9 mouse cellular contexts compared by ENCODE assay signal in the genomic region with DNA sequence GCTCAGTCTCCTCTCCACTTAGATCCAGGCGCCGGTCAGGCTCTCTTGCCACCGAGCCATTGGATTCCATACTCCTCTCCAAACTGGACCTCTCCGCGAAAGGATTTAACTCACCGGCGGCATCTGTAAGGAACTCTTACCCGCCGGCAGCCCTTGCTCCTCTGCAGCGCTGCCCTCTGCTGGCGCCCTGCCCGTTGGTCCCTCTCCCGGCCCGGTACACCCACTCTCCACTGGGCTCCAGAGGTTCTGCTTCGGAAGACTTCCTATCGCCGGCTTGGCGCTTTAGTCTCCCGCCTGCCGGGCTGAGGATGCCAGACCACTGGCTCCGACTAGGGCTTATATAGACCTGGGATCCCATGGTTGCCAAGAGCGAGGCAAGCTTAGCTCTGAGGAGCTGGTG. TPM values are rescaled to one million over a fixed set of nuclear protein-coding genes. Genes with fewer than 3 reads are reported as not detected.
DNase-seq lines count a peak whose midpoint lies in the region; ATAC-seq and TF ChIP-seq lines count a peak whose summit lies in the region.
"Had no signal": no experiment of that assay in that cellular context is flagged by ENCODE, and none has a peak within 500 bp of the region (broad histone marks: within the 10 kb centered on the region; RNA-seq: fewer than 3 reads in every experiment).

No protein-coding gene starts in this region.

- peaks cover 100% of the 10 kb centered on the region for H3K27me3 ChIP-seq in embryonic facial prominence, embryonic 15.5 days
- peaks cover 96% of the 10 kb centered on the region for H3K27me3 ChIP-seq in intestine, embryonic 15.5 days (replicated peaks)

- H3K27ac ChIP-seq in gastrocnemius, adult 2 months = no peak overlapping the region
- no peak overlapping the region for H3K27ac ChIP-seq in embryonic facial prominence, embryonic 15.5 days (replicated peaks)
- H3K27ac ChIP-seq in intestine, embryonic 15.5 days = no peak overlapping the region

- H3K4me3 ChIP-seq in gastrocnemius, adult 2 months = no peak overlapping the region
- peak overlapping the region; percentile 2; the same call in 1 of the 2 replicates for H3K4me3 ChIP-seq in embryonic facial prominence, embryonic 15.5 days (replicated peaks)
- H3K4me3 ChIP-seq in intestine, embryonic 15.5 days (replicated peaks) = no peak overlapping the region

- peak; percentile 3; the same call in 1 of the 2 replicates for TF ChIP-seq CTCF in gastrocnemius, adult 2 months (IDR thresholded peaks at IDR 0.05)

- H3K9ac ChIP-seq in embryonic facial prominence, embryonic 15.5 days = no peak overlapping the region
- H3K9ac ChIP-seq in intestine, embryonic 15.5 days = no peak overlapping the region

- H3K36me3 ChIP-seq in embryonic facial prominence, embryonic 15.5 days = no peaks in the 10 kb centered on the region
- H3K36me3 ChIP-seq in intestine, embryonic 15.5 days = no peaks in the 10 kb centered on the region

- H3K9me3 ChIP-seq in embryonic facial prominence, embryonic 15.5 days (replicated peaks) = no peaks in the 10 kb centered on the region
- no peaks in the 10 kb centered on the region for H3K9me3 ChIP-seq in intestine, embryonic 15.5 days

- WGBS in embryonic facial prominence, embryonic 15.5 days = under 1% methylated on average over 22 of the region's 22 CpGs
- WGBS in intestine, embryonic 15.5 days = under 1% methylated on average over 22 of the region's 22 CpGs

- intact Hi-C loops in gastrocnemius, adult 2 months (cut with DNase I) = no loop called here
- intact Hi-C loops in gastrocnemius, postnatal 14 days (cut with DNase I; ENCODE audit: low total_unique reads) = no loop called here

- H3K4me1 ChIP-seq in embryonic facial prominence, embryonic 15.5 days = peaks cover 60% of the 10 kb centered on the region
- H3K4me1 ChIP-seq in intestine, embryonic 15.5 days (replicated peaks) = peaks cover 30% of the 10 kb centered on the region

- peak overlapping the region; percentile 17; the same call in 1 of the 2 replicates for H3K4me2 ChIP-seq in embryonic facial prominence, embryonic 15.5 days (replicated peaks)
- H3K4me2 ChIP-seq in intestine, embryonic 15.5 days (replicated peaks) = peak overlapping the region; percentile 17; the same call in 1 of the 2 replicates

- no peak for ATAC-seq in embryonic facial prominence, embryonic 15.5 days (ENCODE audit: insufficient number of reproducible peaks, low FRiP score, low TSS enrichment, low read depth)
- ATAC-seq in intestine, embryonic 15.5 days = no peak

- DNase-seq in gastrocnemius, adult 2 months = peak; percentile 53
- no peak for DNase-seq in gastrocnemius, adult 18-20 months (ENCODE audit: low spot score)
- peak; percentile 50 for DNase-seq in ES-CJ7 (ENCODE audit: low read depth, low spot score)
- peak; percentile 52 to 57 for DNase-seq in lung, postnatal 4 days
- DNase-seq in T-cell, adult 2 months (ENCODE audit: low spot score) = no peak
- DNase-seq in gastrocnemius, postnatal 14 days = no peak

RNA-seq across cellular contexts. Expression of a gene that starts 2.0 kb away (rescaled TPM):
- not detected for total RNA-seq in gastrocnemius, adult 2 months (2021)
- not detected for total RNA-seq in gastrocnemius, adult 18-20 months (2021)
- 0.08 and 0.19 TPM in 2 replicates for polyA plus RNA-seq in embryonic facial prominence, embryonic 15.5 days (2015; fragmentation: Nextera tagmentation; extraction: Ambion mirVana)
- 0.05 and 0.06 TPM in 2 replicates for polyA plus RNA-seq in intestine, embryonic 15.5 days (2015; fragmentation: Nextera tagmentation; extraction: Ambion mirVana)
- not detected for total RNA-seq in gastrocnemius, postnatal 14 days (2021)
- polyA plus RNA-seq: C2C12 had no signal

RNA-seq across cellular contexts. Expression of a gene that starts 32.7 kb away (rescaled TPM):
- 1 to 10 TPM; 8.1 to 8.3 TPM for total RNA-seq in gastrocnemius, adult 2 months (2021)
- 1 to 10 TPM; 6.8 to 7.2 TPM for total RNA-seq in gastrocnemius, adult 18-20 months (2021)
- polyA plus RNA-seq in embryonic facial prominence, embryonic 15.5 days (2015; fragmentation: Nextera tagmentation; extraction: Ambion mirVana) = 61.8 and 64.0 TPM in 2 replicates
- 63.1 and 69.3 TPM in 2 replicates for polyA plus RNA-seq in intestine, embryonic 15.5 days (2015; fragmentation: Nextera tagmentation; extraction: Ambion mirVana)
- 1 to 10 TPM; 7.8 to 8.5 TPM for total RNA-seq in gastrocnemius, postnatal 14 days (2021)

RNA-seq across cellular contexts. Expression of a gene that starts 50.4 kb away (rescaled TPM):
- total RNA-seq in gastrocnemius, adult 2 months (2021) = 10 to 100 TPM; 23.0 to 25.4 TPM
- total RNA-seq in gastrocnemius, adult 18-20 months (2021) = 10 to 100 TPM; 22.1 to 26.1 TPM
- polyA plus RNA-seq in embryonic facial prominence, embryonic 15.5 days (2015; fragmentation: Nextera tagmentation; extraction: Ambion mirVana) = 40.9 and 42.3 TPM in 2 replicates
- 31.2 and 31.3 TPM in 2 replicates for polyA plus RNA-seq in intestine, embryonic 15.5 days (2015; fragmentation: Nextera tagmentation; extraction: Ambion mirVana)
- 10 to 100 TPM; 25.5 to 28.4 TPM for total RNA-seq in gastrocnemius, postnatal 14 days (2021)

Comparison
In these comparisons a context has a peak if more than half of its experiments do, and no peak if none do; other contexts are left out.
1. DNase-seq: peak in gastrocnemius, adult 2 months (single experiment), ES-CJ7 (single experiment) and lung, postnatal 4 days (2 of 2); none in gastrocnemius, adult 18-20 months (single experiment), T-cell, adult 2 months (single experiment) and gastrocnemius, postnatal 14 days (single experiment).